Mouse (Mus musculus) layer of hippocampus, adult 9-10 months (tissue): ENCODE data around the gene Focad.

Experiments used
- DNase-seq: peaks from one replicate; pipeline ENCODE4 v3.0.0; 2022; ENCODE audit warnings: low spot score

The Focad gene

DNA sequence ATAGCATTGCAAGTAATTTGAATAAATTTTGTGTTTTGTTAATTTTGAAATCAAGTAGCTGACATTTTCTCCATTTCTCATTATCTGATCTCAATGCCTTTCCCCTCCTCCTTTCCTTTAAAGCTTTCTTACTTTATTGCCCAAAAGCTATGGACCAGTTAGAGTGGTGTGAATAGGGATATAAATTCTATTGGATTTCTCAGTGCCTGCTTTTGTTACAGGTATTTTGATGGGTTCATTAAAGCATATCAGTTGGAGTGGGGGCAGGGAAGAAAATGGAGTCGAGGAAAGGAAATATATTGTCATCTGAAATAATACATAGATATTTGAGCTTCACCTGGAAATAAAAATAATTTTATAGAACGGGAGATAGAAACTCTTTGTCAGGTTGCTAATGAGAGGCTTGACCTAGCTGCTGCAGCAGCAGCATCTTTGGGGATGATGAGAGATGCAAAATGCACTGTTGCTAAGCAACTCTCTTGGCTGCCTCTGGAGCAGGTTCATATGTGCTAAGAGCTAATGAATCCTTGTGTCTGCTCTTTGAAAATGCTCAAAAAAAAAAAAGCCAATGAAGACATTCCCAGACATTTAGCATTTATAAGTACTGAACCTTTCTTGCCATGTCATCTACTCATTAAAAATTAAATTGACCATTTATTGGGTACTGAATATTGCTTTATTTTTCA lies 116.9 kb downstream of the Focad start:
- no peak for DNase-seq

DNA sequence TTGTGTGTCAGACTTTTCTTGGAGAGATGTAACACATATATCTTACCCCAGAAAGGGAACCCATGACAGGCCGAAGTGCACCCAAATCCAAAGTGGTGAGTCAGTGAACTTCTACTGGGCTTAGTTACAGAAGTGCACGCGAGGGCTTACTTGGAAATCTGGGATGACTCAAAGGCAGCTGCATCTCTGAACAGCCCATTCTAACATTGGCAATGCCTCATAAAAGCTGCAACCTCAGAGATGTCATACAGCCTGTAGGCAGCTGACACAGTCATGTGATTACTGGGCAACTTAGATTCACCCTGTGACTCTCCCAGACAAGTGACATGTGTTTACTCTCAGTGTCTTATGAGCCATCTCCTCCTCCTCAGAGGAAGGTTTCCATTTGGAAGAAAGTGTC lies 119.5 kb downstream of the Focad start:
- no peak for DNase-seq

- DNase-seq = no peak
These were observed 123.9 kb downstream of the Focad start for GRCm38 (mm10) chr4:88218286-88218685.

DNA sequence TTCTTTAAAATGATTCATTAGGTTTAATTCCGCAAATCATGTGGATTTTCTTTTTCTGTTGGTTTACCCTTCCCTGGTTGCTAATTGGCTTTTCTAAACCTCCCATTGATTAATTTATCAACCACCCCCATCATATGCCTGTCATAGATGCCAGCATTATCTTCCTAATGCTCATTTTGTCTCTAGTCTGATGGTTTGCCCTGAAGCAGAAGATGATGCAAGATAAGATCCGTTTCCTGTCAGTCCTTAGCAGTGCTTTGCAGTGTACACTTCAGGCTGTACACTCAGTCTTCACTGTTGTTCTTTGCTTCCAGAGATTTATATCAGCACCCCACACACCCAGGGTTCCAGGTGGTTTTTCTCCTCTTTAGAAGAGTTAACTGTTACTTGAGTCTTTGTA lies 124.4 kb downstream of the Focad start:
- DNase-seq = no peak

DNA sequence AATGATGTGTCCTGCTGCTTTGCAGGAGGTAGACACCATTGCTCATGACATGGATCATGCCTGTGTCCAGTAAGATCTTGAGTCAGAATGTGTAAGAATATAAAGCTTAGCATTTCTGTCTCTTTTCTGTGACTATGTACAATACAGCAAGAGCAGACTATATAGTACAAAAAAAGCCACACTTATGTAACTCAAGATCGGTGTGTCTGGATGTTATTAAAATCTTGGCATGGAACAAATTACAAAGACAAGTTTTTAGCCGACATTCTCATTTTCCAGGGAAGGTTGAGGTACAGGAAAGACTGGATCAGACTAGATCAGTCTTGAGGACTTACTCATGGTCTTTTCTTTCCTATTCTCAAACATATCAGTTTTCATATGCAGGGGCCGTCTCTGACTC lies 136.9 kb downstream of the Focad start:
- DNase-seq = no peak

GRCm38 (mm10) chr4:88235941-88236340 lies 141.5 kb downstream of the Focad start:
- DNase-seq = no peak

DNA sequence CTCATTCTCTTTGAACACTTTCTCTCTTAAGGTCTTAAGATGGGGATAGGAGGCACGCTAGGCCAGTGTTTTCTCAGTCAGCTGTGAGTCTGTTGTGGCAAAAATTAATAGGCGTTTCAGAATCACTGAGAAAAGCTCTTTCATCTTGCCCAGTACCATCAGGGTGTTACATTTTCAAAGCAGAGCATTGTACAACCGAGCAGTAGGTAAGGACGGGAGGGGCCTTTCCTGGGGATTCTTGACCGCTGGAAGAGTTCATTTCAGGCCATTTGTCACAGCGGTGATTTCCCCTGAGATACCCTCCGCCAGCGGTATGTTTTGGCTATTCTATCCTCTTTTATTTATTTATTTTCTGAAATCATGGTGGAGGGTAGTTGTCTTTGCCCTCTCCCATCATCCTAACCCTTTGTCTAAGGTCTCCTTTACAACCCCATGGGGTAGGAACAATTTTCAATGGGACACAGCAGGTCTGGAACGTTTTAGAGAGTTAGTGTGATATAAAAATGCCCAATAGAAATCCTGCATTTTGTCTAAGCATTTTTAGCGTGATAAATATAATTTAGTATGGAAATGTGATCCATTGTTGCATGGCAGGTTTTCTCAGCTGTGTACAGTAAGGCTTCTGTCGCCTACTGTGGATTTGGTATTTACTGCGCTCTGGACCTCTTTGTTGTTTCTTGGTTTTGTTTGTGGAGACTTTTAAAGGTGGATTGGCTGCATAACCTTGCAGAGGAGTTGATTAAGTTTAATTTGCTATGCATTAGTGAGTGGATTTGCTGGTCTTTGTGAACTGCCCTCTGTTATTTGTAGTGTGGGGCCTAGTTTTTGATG lies 142.7 kb downstream of the Focad start:
- no peak for DNase-seq

GRCm38 (mm10) chr4:88238351-88238750 lies 143.9 kb downstream of the Focad start:
- DNase-seq = no peak

DNA sequence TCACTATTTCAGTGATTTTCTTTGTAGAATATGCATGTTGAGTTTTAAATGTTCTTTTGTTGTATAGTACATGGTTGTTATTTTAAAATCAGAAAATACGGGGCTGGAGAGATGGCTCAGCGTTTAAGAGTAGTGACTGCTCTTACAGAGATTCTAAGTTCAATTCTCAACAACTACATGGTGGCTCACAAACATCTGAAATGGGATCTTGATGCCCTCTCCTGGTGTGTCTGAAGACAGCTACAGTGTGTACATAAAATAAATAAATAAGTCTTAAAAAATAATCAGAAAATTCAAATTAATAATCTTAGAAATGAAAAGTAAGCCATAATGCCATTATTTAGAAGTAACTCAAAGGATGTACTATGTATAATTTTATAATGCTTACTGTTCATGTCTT lies 149.4 kb downstream of the Focad start:
- DNase-seq = no peak

GRCm38 (mm10) chr4:88245494-88245893 lies 151.1 kb downstream of the Focad start:
- no peak for DNase-seq

DNA sequence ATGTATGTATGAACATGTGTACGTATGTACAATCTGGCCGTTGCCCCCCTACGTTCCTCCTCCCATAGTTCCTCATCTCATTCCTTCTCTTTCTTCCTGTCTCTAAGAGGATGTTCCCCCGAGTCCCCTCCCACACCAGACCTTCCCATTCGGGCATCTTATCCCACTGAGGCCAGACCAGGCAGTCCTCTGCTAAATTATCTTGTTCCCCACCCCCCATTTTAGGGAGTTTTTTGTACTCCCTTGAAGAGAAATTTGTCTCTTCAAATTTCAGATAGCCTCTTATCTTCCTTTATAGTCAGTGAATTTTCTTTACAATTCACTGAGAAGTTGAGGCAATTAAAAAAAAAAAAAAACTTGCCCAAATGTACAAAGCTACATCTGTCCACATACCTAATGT lies 166.9 kb downstream of the Focad start:
- no peak for DNase-seq

GRCm38 (mm10) chr4:88264536-88264935 lies 170.1 kb downstream of the Focad start:
- DNase-seq = no peak

DNA sequence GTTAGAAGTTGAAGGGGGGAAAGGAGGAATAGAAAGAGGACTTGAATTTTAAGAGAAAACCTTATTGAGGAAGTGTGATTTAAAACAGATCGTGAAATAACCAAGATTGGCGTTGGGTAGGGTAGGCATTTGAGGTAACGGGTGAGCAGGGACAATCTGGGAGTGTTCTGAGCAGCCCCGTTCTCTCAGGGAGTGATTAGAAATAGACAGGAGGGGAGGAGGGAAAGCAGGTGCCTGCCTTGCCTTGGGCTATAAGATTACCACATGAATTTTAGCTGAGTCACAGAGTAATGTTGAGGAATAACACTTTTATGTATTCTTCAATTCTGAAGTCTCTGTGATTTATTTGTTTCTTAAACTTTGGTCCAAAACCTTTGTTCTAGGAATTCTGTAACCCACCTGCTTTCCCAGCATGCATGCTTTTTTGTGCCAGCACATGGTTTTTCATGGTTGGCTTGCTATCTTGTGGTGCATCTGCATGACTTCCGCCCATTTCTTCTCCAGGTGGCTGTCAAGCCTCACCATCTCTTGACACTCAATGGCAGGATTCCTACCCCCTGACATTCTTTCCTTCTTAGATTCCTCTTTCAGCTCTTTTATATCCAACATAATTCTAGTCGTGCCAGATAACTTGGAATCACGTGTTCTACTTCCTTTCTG lies 176.1 kb downstream of the Focad start:
- no peak for DNase-seq

GRCm38 (mm10) chr4:88275571-88276041 lies 181.2 kb downstream of the Focad start:
- no peak for DNase-seq

DNA sequence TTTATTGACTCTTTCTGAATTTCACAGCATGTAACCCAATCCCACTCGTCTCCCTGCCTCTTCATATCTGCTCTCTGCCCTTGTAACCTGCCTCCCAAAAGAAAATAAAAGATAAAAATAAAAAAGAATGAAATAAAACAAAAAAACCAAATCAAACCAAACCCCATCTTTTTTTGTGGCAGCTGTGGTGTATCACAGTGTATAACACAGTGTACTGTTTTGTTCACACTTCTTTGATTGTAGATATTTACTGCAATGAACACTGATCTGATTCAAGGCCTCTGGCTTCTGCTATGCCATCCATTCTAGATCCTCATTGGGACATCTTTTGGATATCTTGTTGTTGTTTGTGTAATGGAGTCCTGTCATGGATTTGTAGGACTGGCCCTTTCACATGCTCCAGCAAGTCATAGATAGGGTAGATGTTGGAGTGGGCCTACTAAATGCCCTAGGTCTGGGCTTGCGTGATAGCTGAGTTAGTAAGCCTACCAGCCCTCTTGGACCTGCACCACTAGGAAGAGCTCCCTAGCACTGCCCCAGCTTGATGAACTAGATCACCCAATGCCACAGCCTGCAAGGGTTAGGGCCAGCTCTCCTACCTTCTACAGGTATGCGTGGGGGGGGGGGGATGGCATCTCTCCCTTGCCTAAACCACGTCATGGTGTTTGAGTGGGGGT lies 181.8 kb downstream of the Focad start:
- no peak for DNase-seq

DNA sequence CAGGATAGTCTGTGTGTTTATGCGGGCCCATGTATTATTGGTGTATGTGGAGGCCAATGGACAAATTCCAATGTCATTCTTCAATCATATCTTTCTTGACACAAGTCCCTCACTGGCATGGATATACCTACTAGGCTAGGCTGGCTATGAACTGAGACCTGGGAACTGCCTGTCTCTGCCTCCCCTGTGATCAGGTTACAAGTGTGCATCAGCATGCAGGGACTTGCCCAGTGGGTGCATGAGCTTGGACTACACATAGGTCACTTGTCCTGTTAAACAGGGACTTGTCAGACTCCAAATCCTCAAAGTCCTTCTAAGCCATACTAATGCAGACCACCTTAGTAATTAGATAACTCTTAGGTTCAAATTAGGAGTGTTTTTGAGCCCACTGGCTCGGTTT lies 184.1 kb downstream of the Focad start:
- no peak for DNase-seq

- DNase-seq = no peak
These were observed 186.1 kb downstream of the Focad start for GRCm38 (mm10) chr4:88280536-88280935.

DNA sequence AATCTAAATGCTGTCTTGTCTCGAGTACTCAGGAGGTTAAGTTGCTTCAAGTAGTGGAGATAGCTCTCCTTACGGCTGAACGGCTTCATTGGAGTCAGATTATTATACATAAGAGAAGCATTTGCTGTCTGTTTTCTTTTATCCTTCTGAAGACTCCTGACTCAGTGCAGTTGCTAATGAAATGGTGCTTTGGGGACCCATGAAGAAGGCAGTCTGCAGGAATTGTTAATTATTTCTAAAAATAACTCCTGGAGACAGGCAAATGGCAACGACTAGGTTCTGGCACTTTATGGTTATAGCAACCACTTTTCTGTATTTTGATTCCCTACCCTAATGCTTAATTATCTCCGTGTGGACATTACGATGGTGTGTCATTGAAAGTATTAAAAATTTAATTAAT lies 201.1 kb downstream of the Focad start:
- DNase-seq = no peak

- DNase-seq = no peak
These were observed 205.1 kb downstream of the Focad start for GRCm38 (mm10) chr4:88299551-88299950.

- no peak for DNase-seq
These were observed 206.6 kb downstream of the Focad start for GRCm38 (mm10) chr4:88300832-88301621.

DNA sequence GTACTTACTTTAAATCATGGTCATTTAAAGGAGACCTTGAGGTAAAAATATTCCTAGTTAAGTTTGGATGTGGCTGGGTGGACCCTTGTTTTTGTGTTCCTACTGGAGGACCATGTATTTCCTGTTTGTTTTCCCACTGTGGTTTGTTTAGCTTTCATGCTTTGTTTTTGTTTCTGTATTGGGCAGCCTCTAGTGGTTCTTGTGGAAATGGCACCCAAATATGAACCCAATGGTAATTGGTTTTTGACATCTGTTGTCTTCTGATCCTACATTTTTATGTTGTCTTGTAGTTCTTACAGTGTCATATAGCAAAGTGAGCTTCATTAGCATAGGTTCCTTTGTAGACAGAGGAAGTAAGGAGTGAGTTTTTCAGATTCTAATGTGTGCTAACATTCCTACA lies 207.9 kb downstream of the Focad start:
- no peak for DNase-seq

GRCm38 (mm10) chr4:88307691-88308090 lies 213.3 kb downstream of the Focad start:
- DNase-seq = no peak
